Mouse (Mus musculus) gastrocnemius, adult 8-10 months (tissue): Measurements from ENCODE around the gene Enpp6. TPM values are rescaled to one million over a fixed set of nuclear protein-coding genes. Genes with fewer than 3 reads are reported as not detected.

Source experiments
- DNase-seq, 2 experiments: peaks; one replicate each; pipeline ENCODE4 v3.0.0; 2022; ENCODE audit warnings: low spot score in 2 of 2
- total RNA-seq, 4 experiments: library from RNA; stranded (reverse); gene quantifications; 2 replicates each; pipeline ENCODE4 v1.2.4; 2022

Gene Enpp6
- under 1 TPM; 0.22 to 0.97 (median 0.31) TPM for total RNA-seq

DNA sequence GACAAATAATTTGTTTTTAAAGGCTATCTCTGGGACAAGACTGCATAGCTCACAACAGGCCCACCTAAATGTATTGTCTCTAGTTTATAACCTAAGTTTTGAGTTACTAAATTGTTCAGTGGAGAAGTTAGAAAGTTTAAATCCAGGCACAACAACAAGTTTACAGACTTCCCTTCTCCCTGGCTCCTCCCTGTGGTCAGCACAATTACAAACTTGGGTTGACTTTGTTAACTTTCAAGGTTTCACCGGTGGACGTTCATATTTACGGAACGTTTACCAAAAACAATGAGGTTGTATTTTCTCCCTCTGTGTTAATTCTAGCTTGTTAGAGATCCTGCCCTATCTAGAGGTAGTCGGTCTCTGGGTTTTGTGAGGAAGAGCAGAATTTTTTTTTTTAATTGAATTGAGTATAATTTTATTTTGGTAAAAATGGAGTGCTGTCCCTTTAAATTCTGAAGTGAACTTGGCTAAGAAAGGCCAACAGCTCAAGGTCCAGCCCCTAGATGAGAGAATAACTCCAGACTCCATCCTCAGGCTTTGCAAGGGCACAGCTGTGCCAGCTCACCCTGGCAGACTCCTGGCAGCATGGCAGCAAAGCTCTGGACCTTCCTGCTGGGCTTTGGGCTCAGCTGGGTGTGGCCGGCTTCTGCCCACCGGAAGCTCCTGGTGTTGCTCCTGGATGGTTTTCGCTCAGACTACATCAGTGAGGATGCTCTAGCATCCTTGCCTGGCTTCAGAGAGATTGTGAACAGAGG lies at the start of gene Enpp6:
Gene Enpp6, plus strand, starts transcription at position 502 of the 755 bp plus-strand sequence.
- no peak for DNase-seq

GRCm38 (mm10) chr8:46938218-46938617 lies 48.5 kb upstream of the Enpp6 start:
- DNase-seq = no peak

DNA sequence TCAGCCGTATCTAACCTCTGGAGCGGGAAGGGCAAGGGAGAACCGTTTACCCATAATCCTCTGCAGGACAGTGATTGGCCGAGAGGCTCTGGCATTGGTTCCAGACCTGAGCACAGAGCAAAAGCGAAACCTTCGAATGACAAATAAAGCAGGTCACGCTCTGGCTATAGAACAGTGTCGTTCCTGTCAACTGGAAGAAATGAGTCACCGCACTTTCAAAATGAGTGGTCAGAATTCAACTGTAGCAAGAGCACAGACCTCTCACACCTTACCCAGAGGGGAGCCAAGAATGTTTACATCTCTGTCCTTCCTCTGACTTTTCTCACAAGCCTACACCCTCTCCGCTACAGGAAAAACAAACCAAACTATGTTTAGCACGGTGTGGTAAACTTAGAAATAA lies 45.4 kb upstream of the Enpp6 start:
- DNase-seq = peak in 1 of 2 experiments; percentile 21

DNA sequence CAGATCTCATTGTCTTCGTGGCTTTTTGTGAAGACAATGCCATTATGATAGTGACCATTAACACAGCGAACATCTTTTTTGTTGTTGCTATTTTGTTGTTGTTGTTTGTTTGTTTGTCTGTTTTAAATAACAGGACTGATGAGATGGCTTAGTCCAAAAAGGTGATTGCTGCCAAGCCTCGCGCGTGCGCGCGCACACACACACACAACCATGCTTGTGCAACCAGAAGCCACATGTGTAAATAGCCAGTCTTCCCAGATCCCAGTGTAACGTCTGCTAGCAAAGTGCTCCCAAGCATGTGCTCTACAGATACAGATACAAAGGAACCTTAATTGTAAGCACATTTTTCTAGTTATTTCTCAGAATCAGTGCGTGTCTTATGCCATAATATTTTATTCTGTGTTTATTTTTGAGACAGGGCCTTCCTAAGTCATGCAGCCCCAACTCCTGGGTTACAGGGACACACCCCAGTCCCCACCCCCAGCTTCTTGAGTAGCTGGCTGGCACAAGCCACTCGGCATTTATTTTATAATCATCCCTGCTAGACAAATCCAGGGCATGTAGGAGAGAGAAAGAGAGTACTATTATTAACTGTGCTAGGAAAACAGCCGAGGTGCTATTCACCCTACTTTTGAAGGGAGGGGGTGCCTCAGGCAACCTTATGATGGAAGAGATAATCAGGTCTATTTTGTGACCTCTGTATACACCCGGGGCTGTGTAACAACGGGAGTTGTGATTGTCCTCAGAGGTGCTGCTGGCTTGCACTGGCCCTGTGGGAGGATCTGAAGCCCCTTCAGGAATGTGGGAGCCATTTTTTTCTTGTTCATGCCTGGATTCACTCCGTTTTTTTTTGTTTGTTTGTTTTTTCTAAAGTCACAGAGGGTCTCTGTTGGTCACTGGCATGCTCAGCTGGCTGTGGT lies 44.7 kb upstream of the Enpp6 start:
- DNase-seq = no peak

GRCm38 (mm10) chr8:46942651-46943024 lies 44.0 kb upstream of the Enpp6 start:
- DNase-seq = no peak

DNA sequence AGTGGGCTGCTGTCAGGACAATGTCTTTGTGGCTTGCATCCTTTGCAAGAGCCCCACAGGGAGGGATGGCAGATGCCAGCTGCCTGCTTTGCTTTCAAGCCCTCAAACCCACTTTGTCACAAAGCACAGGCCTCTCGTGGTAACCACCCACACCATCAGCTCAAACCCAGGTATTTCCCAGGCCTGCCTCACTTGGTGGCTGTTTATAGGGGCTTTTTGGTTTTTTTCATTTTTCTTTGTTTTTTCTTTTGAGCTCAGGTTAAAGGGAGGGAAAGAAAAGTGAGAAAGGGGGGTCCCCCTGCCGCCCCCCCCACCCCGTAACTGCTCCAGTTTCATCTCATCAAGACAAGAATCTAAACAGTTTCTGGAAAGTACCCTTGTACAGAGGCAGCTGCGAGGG lies 43.4 kb upstream of the Enpp6 start:
- no peak for DNase-seq

GRCm38 (mm10) chr8:46946181-46946580 lies 40.5 kb upstream of the Enpp6 start:
- no peak for DNase-seq

DNA sequence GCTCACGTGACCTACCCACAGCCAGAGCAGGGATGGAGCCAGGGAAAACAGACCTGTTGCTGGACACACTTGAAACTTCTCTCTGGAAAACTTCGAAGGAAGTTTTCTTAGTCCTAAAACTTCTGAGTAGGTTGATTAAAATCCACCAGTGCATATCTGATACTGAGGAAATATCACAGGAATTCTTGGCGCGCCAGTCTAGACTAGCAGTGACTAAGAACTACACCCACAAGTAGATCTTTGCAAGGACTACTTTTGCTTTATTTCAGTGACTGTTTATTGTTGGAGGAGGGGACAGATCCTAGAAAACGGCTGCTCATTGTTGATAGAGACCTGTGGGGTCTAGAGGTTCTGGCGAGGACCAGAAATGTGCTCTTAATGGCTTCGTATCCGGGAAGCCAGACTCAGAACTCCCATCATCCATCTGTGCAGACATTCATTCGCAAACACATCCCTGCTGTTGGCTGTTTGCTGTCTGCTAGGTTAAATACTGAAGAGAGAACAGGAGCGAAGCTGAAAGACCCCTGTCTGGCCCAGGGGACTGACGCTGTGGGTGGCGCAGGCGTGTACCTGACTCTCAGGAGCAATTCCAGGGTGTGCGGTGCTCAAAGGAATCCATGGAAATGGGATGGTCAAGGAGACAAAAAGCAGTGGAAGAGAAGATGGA lies 38.5 kb upstream of the Enpp6 start:
- no peak for DNase-seq

- peak; percentile 45 for DNase-seq
These were observed 33.2 kb upstream of the Enpp6 start for GRCm38 (mm10) chr8:46953472-46953871.

GRCm38 (mm10) chr8:46962630-46963427 lies 23.9 kb upstream of the Enpp6 start:
- DNase-seq = no peak

DNA sequence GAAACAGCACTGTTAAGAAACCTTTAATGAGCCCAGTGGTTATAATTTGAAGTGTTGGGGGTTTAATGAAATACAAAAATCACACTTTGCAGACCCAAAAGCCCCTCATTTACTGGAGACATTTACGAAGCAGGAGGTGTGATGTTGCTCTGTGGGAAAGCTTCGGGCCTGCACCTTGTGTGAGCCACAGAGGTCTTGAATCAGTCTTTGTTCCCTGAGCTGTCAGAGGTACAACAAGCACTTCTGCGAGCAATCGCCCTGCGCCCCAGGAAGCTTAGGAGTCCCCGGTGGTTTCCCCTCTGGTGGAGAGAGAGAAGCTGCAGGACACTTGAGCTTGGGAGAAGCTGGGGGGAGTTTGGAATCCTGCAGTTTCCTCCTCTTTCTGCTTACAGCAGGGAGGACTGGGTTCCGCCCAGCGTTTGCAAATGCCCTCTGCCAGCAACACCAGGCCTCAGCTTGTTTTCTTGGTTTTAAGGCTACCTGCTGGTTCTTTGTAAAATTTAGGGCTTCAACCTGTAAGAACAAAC lies 23.0 kb upstream of the Enpp6 start:
- DNase-seq = no peak

DNA sequence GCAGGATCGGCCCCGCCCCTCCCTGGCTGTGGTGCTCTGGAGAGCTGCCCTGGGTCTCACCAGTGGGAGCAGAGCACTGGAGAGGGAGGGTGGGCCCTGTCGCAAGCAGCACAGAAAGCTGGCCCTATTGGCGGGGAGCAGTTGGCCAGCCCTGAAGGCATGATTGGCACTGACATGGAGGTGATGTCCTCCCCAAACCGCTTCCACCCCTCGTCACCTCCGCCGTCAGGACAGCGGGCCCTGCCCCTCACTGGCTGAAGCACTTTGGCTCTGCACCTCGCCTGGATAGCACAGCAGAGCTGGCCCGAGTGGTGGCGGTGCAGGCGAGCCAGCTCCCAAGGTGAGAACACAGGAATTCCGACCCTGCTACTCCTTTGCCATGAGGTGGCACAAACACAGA lies 20.9 kb upstream of the Enpp6 start:
- DNase-seq = no peak

- no peak for DNase-seq
These were observed 18.0 kb upstream of the Enpp6 start for GRCm38 (mm10) chr8:46968721-46969120.

DNA sequence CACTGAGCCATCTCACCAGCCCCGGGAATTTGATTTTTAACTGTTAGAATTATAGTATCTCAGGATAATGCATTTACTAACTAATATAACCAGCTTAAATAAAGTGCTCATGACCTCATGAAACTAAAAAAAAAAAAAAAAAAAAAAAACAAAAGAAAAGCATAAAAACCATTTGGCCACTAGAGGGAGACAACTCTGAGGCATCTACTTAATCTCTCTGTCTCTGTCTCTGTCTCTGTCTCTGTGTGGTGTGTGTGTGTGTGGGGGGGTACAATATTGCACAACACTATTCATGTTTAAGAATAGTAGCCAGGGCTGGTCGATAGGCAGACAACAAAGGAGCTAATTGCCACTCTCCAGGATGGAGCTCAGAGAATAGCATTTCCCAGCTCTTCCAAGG lies 17.3 kb upstream of the Enpp6 start:
- DNase-seq = no peak

- no peak for DNase-seq
These were observed 9.3 kb upstream of the Enpp6 start for GRCm38 (mm10) chr8:46977376-46977775.

DNA sequence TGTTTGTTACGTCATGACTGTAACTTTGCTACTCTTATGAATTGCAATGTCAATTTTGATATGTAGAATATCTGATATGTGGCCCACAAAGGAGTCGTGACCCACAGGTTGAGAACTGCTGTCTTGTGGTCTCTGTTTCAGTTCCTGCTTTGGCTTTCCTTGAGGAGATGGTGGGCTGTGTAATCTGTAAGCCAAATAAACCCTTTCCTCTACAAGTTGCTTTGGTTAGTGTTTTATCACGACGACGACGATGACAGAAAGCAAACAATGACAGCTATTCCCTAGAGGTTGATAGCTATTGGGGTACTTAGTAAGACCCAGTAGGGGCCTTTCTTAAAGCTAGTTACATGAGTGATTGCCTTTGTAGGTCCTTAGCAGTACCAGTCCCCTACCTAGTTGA lies 4.5 kb upstream of the Enpp6 start:
- DNase-seq = no peak

DNA sequence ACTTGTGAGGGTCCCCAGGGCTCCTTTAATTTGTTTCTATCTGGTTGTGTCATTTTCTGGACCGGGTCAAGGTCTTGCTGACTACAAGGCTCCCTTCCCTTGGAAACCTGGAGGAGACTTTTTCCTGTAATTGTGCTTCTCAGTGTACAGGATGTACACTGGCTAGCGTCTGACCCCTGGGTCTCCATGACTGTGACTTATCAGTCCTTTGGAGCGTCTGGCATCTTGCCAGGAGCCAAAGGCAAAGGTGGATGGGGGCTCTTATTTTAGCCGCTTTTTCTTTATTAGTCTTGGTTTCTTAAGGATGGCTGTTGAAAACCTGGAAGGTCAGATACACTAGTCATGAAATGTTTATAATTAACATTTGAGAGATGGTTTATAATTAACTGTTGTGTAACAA lies 3.9 kb upstream of the Enpp6 start:
- DNase-seq = no peak

- DNase-seq = no peak
These were observed 2.0 kb upstream of the Enpp6 start for GRCm38 (mm10) chr8:46984647-46985046.

DNA sequence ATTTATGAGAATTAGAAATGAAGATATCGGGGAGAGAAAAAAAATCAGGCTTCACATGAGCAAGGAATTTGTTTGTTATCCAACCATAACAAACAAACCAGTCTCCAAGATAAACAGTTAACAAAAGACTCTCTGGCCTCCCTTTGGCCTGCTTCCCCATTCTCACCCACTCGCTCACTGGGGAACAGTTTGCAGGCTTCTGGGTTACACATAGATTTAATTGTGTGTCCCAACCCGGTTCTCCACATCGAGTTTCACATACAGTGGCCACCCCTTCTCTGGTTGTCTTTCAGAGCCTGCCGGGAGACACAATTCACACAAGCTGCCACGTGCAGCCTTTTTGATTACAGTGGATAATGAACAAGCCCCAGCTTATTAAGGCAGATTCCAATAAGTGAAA lies 1.7 kb downstream of the Enpp6 start:
- DNase-seq = no peak

DNA sequence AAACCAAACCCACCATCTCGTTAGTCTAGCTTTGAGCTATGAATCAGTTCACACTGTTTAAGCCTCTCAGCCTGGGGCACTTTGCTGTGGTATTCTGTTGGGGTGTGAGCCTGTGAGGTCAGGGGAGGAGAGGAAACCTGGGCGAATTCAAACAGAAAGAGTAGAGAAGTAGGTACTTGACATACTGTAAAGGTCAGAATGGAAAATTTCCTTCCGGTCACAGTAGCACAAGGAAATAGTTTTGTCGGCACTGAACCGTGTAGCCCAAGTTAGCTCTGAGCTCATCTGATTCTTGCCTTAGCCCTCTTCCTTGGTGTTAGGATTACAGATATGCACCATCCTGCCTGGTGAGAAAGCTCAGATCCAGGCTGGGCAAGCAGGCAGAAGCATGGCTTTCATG lies 4.4 kb downstream of the Enpp6 start:
- no peak for DNase-seq

GRCm38 (mm10) chr8:46992579-46992978 lies 5.9 kb downstream of the Enpp6 start:
- DNase-seq = no peak
